Mouse (Mus musculus) MEL (cell line): ENCODE results near the gene Btg3. TPM values are rescaled to one million over a fixed set of nuclear protein-coding genes. Genes with fewer than 3 reads are reported as not detected.

Source experiments
- DNase-seq: peaks from one replicate; pipeline ENCODE4 v3.0.0; 2011; ENCODE audit warnings: low read depth, low spot score
- H3K27ac ChIP-seq: 2 replicates; pipeline ENCODE4 v1.5.1; 2012; ENCODE audit warnings: low read depth, mild to moderate bottlenecking, control low read depth, low read length, moderate library complexity; ENCODE audit not compliant: control insufficient read depth
- H3K27me3 ChIP-seq, 2 experiments: fragments of 150-350 bp in 1 of 2; sonication (generic) in 1 of 2; 2 replicates each; pipeline ENCODE4 v1.6.1; 2012; ENCODE audit warnings: low read length in 2 of 2, mild to moderate bottlenecking in 2 of 2, improper control_type of control experiment in 1 of 2, moderate library complexity in 1 of 2; ENCODE audit not compliant: insufficient read depth in 2 of 2, control insufficient read depth in 1 of 2
- H3K36me3 ChIP-seq, 2 experiments: 2 replicates each; pipeline ENCODE4 v1.6.1; 2012 to 2014; ENCODE audit warnings: low read length in 2 of 2, improper control_type of control experiment in 1 of 2, inconsistent platforms in 1 of 2, mild to moderate bottlenecking in 1 of 2; ENCODE audit not compliant: insufficient read depth in 2 of 2, control insufficient read depth in 1 of 2
- H3K4me1 ChIP-seq, 2 experiments: fragments of 150-350 bp in 1 of 2; sonication (generic) in 1 of 2; 2 replicates each; pipeline ENCODE4 v1.6.1; 2012; ENCODE audit warnings: low read length in 2 of 2, improper control_type of control experiment in 1 of 2, mild to moderate bottlenecking in 1 of 2; ENCODE audit not compliant: insufficient read depth in 2 of 2, control insufficient read depth in 1 of 2
- H3K4me3 ChIP-seq, 2 experiments: fragments of 150-350 bp in 1 of 2; sonication (generic) in 1 of 2; 2 replicates each; pipeline ENCODE4 v1.5.1; 2012; ENCODE audit warnings: low read depth in 2 of 2, low read length in 2 of 2, mild to moderate bottlenecking in 2 of 2, moderate library complexity in 2 of 2, control low read depth in 1 of 2, improper control_type of control experiment in 1 of 2; ENCODE audit not compliant: control insufficient read depth in 1 of 2, insufficient read depth in 1 of 2
- H3K79me2 ChIP-seq: 2 replicates; pipeline ENCODE4 v1.6.1; 2012; ENCODE audit warnings: mild to moderate bottlenecking, low read length, moderate library complexity; ENCODE audit not compliant: control insufficient read depth, poor library complexity, insufficient read depth
- H3K9ac ChIP-seq: 2 replicates; pipeline ENCODE4 v1.6.1; 2012; ENCODE audit warnings: low read depth, mild to moderate bottlenecking, control low read depth, low read length, moderate library complexity; ENCODE audit not compliant: control insufficient read depth, poor library complexity, severe bottlenecking
- H3K9me3 ChIP-seq: fragments of 150-350 bp; sonication (generic); replicated peaks from 2 replicates; pipeline ENCODE4 v1.6.1; 2012; ENCODE audit warnings: mild to moderate bottlenecking, low read length, improper control_type of control experiment, moderate library complexity; ENCODE audit not compliant: insufficient read depth
- CHD1 ChIP-seq: IDR thresholded peaks from 2 replicates; pipeline ENCODE4 v1.6.1; 2012; ENCODE audit warnings: low read depth, mild to moderate bottlenecking, inconsistent platforms, low read length, improper control_type of control experiment
- CHD2 ChIP-seq: IDR thresholded peaks from 2 replicates; pipeline ENCODE4 v1.6.1; 2011; ENCODE audit warnings: low read length, improper control_type of control experiment
- CTCF ChIP-seq, 3 experiments: IDR thresholded peaks in 2 of 3; conservative IDR thresholded peaks in 1 of 3; 2 replicates each; pipeline ENCODE4 v1.5.1; 2011 to 2012; ENCODE audit warnings: low read length in 3 of 3, low read depth in 2 of 3, mild to moderate bottlenecking in 2 of 3, improper control_type of control experiment in 1 of 3, inconsistent platforms in 1 of 3, mixed read lengths in 1 of 3, moderate library complexity in 1 of 3; ENCODE audit not compliant: control insufficient read depth in 1 of 3, insufficient read depth in 1 of 3, poor library complexity in 1 of 3, severe bottlenecking in 1 of 3
- E2F4 ChIP-seq: IDR thresholded peaks from 2 replicates; pipeline ENCODE4 v1.6.1; 2011; ENCODE audit warnings: low read depth, low read length, improper control_type of control experiment, borderline replicate concordance
- ETS1 ChIP-seq: IDR thresholded peaks from 2 replicates; pipeline ENCODE4 v1.6.1; 2012; ENCODE audit warnings: low read depth, mild to moderate bottlenecking, inconsistent platforms, low read length, improper control_type of control experiment, moderate library complexity
- JUND ChIP-seq: IDR thresholded peaks from 2 replicates; pipeline ENCODE4 v1.6.1; 2011; ENCODE audit warnings: low read depth, mild to moderate bottlenecking, improper control_type of control experiment, low read length
- KAT2A ChIP-seq: conservative IDR thresholded peaks from 2 replicates; pipeline ENCODE4 v1.6.1; 2012; ENCODE audit warnings: low read depth, low read length, improper control_type of control experiment, inconsistent platforms
- MAFK ChIP-seq: IDR thresholded peaks from 2 replicates; pipeline ENCODE4 v1.6.1; 2011; ENCODE audit warnings: low read depth, mild to moderate bottlenecking, low read length, improper control_type of control experiment, borderline replicate concordance
- MAX ChIP-seq: IDR thresholded peaks from 2 replicates; pipeline ENCODE4 v1.6.1; 2011; ENCODE audit warnings: low read length, improper control_type of control experiment
- MAZ ChIP-seq: IDR thresholded peaks from 2 replicates; pipeline ENCODE4 v1.6.1; 2012; ENCODE audit warnings: low read depth, mild to moderate bottlenecking, inconsistent platforms, low read length, improper control_type of control experiment
- MEF2A ChIP-seq: IDR thresholded peaks from 2 replicates; pipeline ENCODE4 v1.6.1; 2014; ENCODE audit warnings: low read depth, mild to moderate bottlenecking, inconsistent platforms, low read length, improper control_type of control experiment; ENCODE audit not compliant: poor library complexity, insufficient replicate concordance, severe bottlenecking; ENCODE audit errors: extremely low read depth
- MXI1 ChIP-seq: IDR thresholded peaks from 2 replicates; pipeline ENCODE4 v1.6.1; 2011; ENCODE audit warnings: mild to moderate bottlenecking, low read depth, low read length, improper control_type of control experiment
- MYB ChIP-seq: IDR thresholded peaks from 2 replicates; pipeline ENCODE4 v1.6.1; 2011; ENCODE audit warnings: mild to moderate bottlenecking, low read depth, low read length, improper control_type of control experiment
- MYC ChIP-seq: IDR thresholded peaks from 2 replicates; pipeline ENCODE4 v1.6.1; 2011; ENCODE audit warnings: low read depth, mild to moderate bottlenecking, low read length, improper control_type of control experiment, moderate library complexity
- POLR2A ChIP-seq, 2 experiments: IDR thresholded peaks; 2 replicates each; pipeline ENCODE4 v1.6.1; 2011 to 2012; ENCODE audit warnings: low read length in 2 of 2, mild to moderate bottlenecking in 2 of 2, control low read depth in 1 of 2, improper control_type of control experiment in 1 of 2, low read depth in 1 of 2, moderate library complexity in 1 of 2; ENCODE audit not compliant: control insufficient read depth in 1 of 2, insufficient read depth in 1 of 2, poor library complexity in 1 of 2
- POLR2AphosphoS2 ChIP-seq: IDR thresholded peaks from 2 replicates; pipeline ENCODE4 v1.6.1; 2011; ENCODE audit warnings: low read length, improper control_type of control experiment
- POLR2AphosphoS5 ChIP-seq: IDR thresholded peaks from 2 replicates; pipeline ENCODE4 v1.6.1; 2012; ENCODE audit warnings: low read depth, borderline replicate concordance, mild to moderate bottlenecking, inconsistent platforms, low read length, moderate library complexity, mixed read lengths
- SMC3 ChIP-seq: IDR thresholded peaks from 2 replicates; pipeline ENCODE4 v1.6.1; 2011; ENCODE audit warnings: low read depth, low read length, improper control_type of control experiment
- TCF12 ChIP-seq: IDR thresholded peaks from 2 replicates; pipeline ENCODE4 v1.6.1; 2014; ENCODE audit warnings: low read depth, mild to moderate bottlenecking, inconsistent platforms, low read length, improper control_type of control experiment, moderate library complexity
- USF1 ChIP-seq: IDR thresholded peaks from 2 replicates; pipeline ENCODE4 v1.6.1; 2014; ENCODE audit warnings: low read depth, mild to moderate bottlenecking, inconsistent platforms, low read length, improper control_type of control experiment, moderate library complexity
- USF2 ChIP-seq, 2 experiments: IDR thresholded peaks; 2 replicates each; pipeline ENCODE4 v1.6.1; 2011 to 2012; ENCODE audit warnings: improper control_type of control experiment in 2 of 2, low read length in 2 of 2, borderline replicate concordance in 1 of 2, inconsistent platforms in 1 of 2, low read depth in 1 of 2, mild to moderate bottlenecking in 1 of 2; ENCODE audit not compliant: insufficient read depth in 1 of 2
- ZC3H11A ChIP-seq: IDR thresholded peaks from 2 replicates; pipeline ENCODE4 v1.6.1; 2012; ENCODE audit warnings: low read depth, mild to moderate bottlenecking, inconsistent platforms, low read length, improper control_type of control experiment
- ZMIZ1 ChIP-seq: IDR thresholded peaks from 2 replicates; pipeline ENCODE4 v1.6.1; 2012; ENCODE audit warnings: low read depth, mild to moderate bottlenecking, inconsistent platforms, low read length, improper control_type of control experiment, moderate library complexity
- ZNF384 ChIP-seq: IDR thresholded peaks from 2 replicates; pipeline ENCODE4 v1.6.1; 2012; ENCODE audit warnings: low read depth, mild to moderate bottlenecking, inconsistent platforms, low read length, improper control_type of control experiment
- polyA plus RNA-seq, 2 experiments: library from polyadenylated mRNA; stranded (reverse) in 1 of 2; unstranded in 1 of 2; fragments of >175 nt in 1 of 2; fragments of >200 nt in 1 of 2; gene quantifications; 2 replicates each; pipeline versions ENCODE4 v1.2.1 to v1.2.4; 2012; ENCODE audit warnings: low replicate concordance in 2 of 2, low read depth in 1 of 2; ENCODE audit not compliant: insufficient read length in 2 of 2, insufficient read depth in 1 of 2, missing spikeins in 1 of 2
- total RNA-seq: library from RNA; depleted of rRNA; stranded (reverse); fragments of 300-350 nt; gene quantifications from 2 replicates; pipeline ENCODE4 v1.2.3, GENCODE M21; 2012

Gene Btg3
- total and polyA plus RNA-seq, 3 experiments, result 8.5 to 17.5 TPM; not detected in 1

GRCm38 (mm10) chr16:78389986-78390385 is 13.0 kb upstream of the Btg3 start:
- no peak for DNase-seq
- no peaks in the 10 kb centered on the region for H3K27me3 ChIP-seq

GRCm38 (mm10) chr16:78389122-78389521 is 12.1 kb upstream of the Btg3 start:
- no peak overlapping the region for H3K27ac ChIP-seq
- no peaks in the 10 kb centered on the region for H3K27me3 ChIP-seq
- DNase-seq, result no peak
- H3K36me3 ChIP-seq, result no peaks in the 10 kb centered on the region
- H3K9ac ChIP-seq, result no peak overlapping the region
- no peaks in the 10 kb centered on the region for H3K9me3 ChIP-seq
- no peaks in the 10 kb centered on the region for H3K4me1 ChIP-seq
- H3K79me2 ChIP-seq, result no peaks in the 10 kb centered on the region
- no peak overlapping the region for H3K4me3 ChIP-seq
- no peak for TF ChIP-seq KAT2A
- TF ChIP-seq MAZ, result no peak
- no peak for TF ChIP-seq POLR2A (IDR thresholded peaks at IDR 0.05; ENCODE audit: control insufficient read depth in 1 of 2, insufficient read depth in 1 of 2, low read depth in 1 of 2, low read length in 2 of 2, poor library complexity in 1 of 2)
- TF ChIP-seq MEF2A, result no peak
- TF ChIP-seq MAX, result no peak
- TF ChIP-seq USF2 (IDR thresholded peaks at IDR 0.05; ENCODE audit: borderline replicate concordance in 1 of 2, insufficient read depth in 1 of 2, low read depth in 1 of 2, low read length in 2 of 2), result no peak
- no peak for TF ChIP-seq TCF12
- TF ChIP-seq POLR2AphosphoS5, result no peak
- no peak for TF ChIP-seq USF1
- TF ChIP-seq E2F4, result no peak
- no peak for TF ChIP-seq ZMIZ1
- TF ChIP-seq POLR2AphosphoS2, result no peak
- no peak for TF ChIP-seq JUND
- no peak for TF ChIP-seq ZNF384
- TF ChIP-seq CTCF (IDR thresholded peaks at IDR 0.05 in 2 of 3, conservative IDR thresholded peaks at IDR 0.05 in 1 of 3; ENCODE audit: control insufficient read depth in 1 of 3, insufficient read depth in 1 of 3, low read depth in 2 of 3, low read length in 3 of 3, poor library complexity in 1 of 3, severe bottlenecking in 1 of 3), result no peak
- no peak for TF ChIP-seq MXI1
- TF ChIP-seq MAFK, result no peak
- TF ChIP-seq, all 39 proteins: peak for 0

More at GRCm38 (mm10) chr16:78389986-78390385, 13.0 kb upstream of the Btg3 start:
- Histone ChIP-seq H3K9me3 (no peaks in the 10 kb centered on the region), H3K9ac (no peak overlapping the region), H3K4me3 (no peak overlapping the region), H3K79me2 (no peaks in the 10 kb centered on the region), H3K4me1 (no peaks in the 10 kb centered on the region), H3K36me3 (no peaks in the 10 kb centered on the region), H3K27ac (no peak overlapping the region)
- TF ChIP-seq E2F4 (no peak), MAX (no peak), CHD2 (no peak), CHD1 (no peak), MYC (no peak), POLR2AphosphoS5 (no peak), ZNF384 (no peak), ETS1 (no peak), MYB (no peak), MAFK (no peak), POLR2AphosphoS2 (no peak), ZC3H11A (no peak), SMC3 (no peak), POLR2A (IDR thresholded peaks at IDR 0.05; ENCODE audit: control insufficient read depth in 1 of 2, insufficient read depth in 1 of 2, low read depth in 1 of 2, low read length in 2 of 2, poor library complexity in 1 of 2) (no peak)
